Mouse (Mus musculus) limb, embryonic 14.5 days (tissue): Measurements from ENCODE around the gene Dnajc14. TPM values are rescaled to one million over a fixed set of nuclear protein-coding genes. Genes with fewer than 3 reads are reported as not detected.

ENCODE experiments used
- ATAC-seq: fragments of 200-750 bp; cut with Nextera tagmentation; 2 replicates; pipeline ENCODE4 v1.8.0; 2017; ENCODE audit warnings: low read depth, moderate number of reproducible peaks, moderate TSS enrichment; ENCODE audit not compliant: low FRiP score
- DNase-seq: peaks from one replicate; pipeline ENCODE4 v3.0.0-alpha.2; 2015; ENCODE audit warnings: low spot score
- H3K27ac ChIP-seq: fragments of 300-500 bp; sonication (generic); replicated peaks from 2 replicates; pipeline ENCODE4 v1.5.1; 2014; ENCODE audit warnings: low read depth, mild to moderate bottlenecking, low read length, moderate library complexity, mixed read lengths
- H3K27me3 ChIP-seq: fragments of 300-500 bp; sonication (generic); 2 replicates; pipeline ENCODE4 v1.6.1; 2014; ENCODE audit warnings: low read length, mixed read lengths; ENCODE audit not compliant: control insufficient read depth, insufficient read depth
- H3K36me3 ChIP-seq: fragments of 300-500 bp; sonication (generic); 2 replicates; pipeline ENCODE4 v1.6.1; 2014; ENCODE audit warnings: mild to moderate bottlenecking, low read length, moderate library complexity, mixed read lengths; ENCODE audit not compliant: control insufficient read depth, insufficient read depth
- H3K4me1 ChIP-seq: fragments of 300-500 bp; sonication (generic); 2 replicates; pipeline ENCODE4 v1.6.1; 2014; ENCODE audit warnings: antibody characterized with exemption, low read length, mixed read lengths; ENCODE audit not compliant: control insufficient read depth, insufficient read depth
- H3K4me2 ChIP-seq: fragments of 300-500 bp; sonication (generic); replicated peaks from 2 replicates; pipeline ENCODE4 v1.6.1; 2014; ENCODE audit warnings: low read depth, mild to moderate bottlenecking, low read length, moderate library complexity; ENCODE audit not compliant: severe bottlenecking
- H3K4me3 ChIP-seq: fragments of 300-500 bp; sonication (generic); replicated peaks from 2 replicates; pipeline ENCODE4 v1.5.1; 2014; ENCODE audit warnings: low read length
- H3K9ac ChIP-seq: fragments of 300-500 bp; sonication (generic); 2 replicates; pipeline ENCODE4 v1.6.1; 2014; ENCODE audit warnings: mild to moderate bottlenecking, low read depth, low read length, moderate library complexity; ENCODE audit not compliant: severe bottlenecking
- H3K9me3 ChIP-seq: fragments of 300-500 bp; sonication (generic); 2 replicates; pipeline ENCODE4 v1.6.1; 2016; ENCODE audit warnings: low read length; ENCODE audit not compliant: control insufficient read depth
- POLR2A ChIP-seq: fragments of 200-500 bp; IDR thresholded peaks from 2 replicates; pipeline ENCODE4 v1.8.0; 2012; ENCODE audit warnings: inconsistent platforms, mild to moderate bottlenecking, moderate library complexity, borderline replicate concordance; ENCODE audit not compliant: insufficient read depth, insufficient read length; ENCODE audit errors: extremely low read depth
- WGBS: fragments of 180-500 bp; shearing (Covaris S2); extraction: QIAGEN DNeasy Blood & Tissue Kit; methylation state at CpG from one replicate; pipeline ENCODE4 v1.1.7; 2014; 5-methylcytosine and 5-hydroxymethylcytosine counted together
- polyA plus RNA-seq, 2 experiments: library from polyadenylated mRNA; depleted of rRNA in 1 of 2; stranded (reverse) in 1 of 2; unstranded in 1 of 2; fragments of >200 nt; fragmentation: Nextera tagmentation in 1 of 2; extraction: Ambion mirVana in 1 of 2; gene quantifications; 2 replicates each; pipeline versions ENCODE4 v1.2.1 to v1.2.3; 2012 to 2014

Gene Dnajc14
- polyA plus RNA-seq, 2 experiments = 30.6 to 44.5 TPM

DNA sequence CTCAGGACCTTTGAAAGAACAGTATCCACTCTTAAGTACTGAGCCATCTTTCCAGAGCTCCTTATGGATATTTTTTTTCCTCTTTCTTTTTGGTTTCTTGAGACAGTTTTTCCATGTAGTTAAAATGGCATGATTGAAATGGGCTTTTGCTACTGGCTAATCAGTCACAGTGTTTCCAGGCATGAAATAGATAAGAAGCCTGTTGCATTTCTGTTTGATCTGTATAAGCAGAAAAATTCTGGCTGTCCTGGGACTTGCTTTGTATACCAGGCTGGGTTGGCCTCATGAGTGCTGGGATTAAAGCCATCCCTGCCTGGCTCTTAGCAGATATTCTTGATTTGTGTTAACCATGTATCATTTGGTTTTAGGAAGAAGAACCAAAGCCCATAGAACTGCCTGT lies 35.6 kb downstream of the Dnajc14 start:
- Histone ChIP-seq H3K36me3 (peaks cover 79% of the 10 kb centered on the region), H3K9ac (no peak overlapping the region), H3K4me3 (no peak overlapping the region), H3K27ac (no peak overlapping the region), H3K4me2 (no peak overlapping the region), H3K9me3 (no peaks in the 10 kb centered on the region), H3K4me1 (no peaks in the 10 kb centered on the region), H3K27me3 (no peaks in the 10 kb centered on the region)
- ATAC-seq (no peak), DNase-seq (no peak)
- no peak for TF ChIP-seq POLR2A

DNA sequence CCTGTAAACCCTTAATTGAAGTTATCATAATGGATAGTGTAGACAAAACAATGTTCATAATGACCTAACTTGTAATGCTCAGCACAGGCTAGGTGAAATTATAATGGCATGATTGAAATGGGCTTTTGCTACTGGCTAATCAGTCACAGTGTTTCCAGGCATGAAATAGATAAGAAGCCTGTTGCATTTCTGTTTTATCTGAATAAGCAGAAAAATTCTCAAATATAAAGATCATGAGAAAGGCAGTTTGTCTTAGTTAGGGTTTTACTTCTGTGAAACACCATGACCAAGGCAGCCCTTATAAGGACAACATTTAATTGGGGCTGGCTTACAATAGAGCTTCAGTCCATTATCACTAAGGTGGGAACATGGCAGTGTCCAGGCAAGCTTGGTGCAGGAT lies 36.8 kb downstream of the Dnajc14 start:
- Histone ChIP-seq H3K4me1 (peaks cover under 1% of the 10 kb centered on the region; the same call in 1 of the 2 replicates), H3K27me3 (no peaks in the 10 kb centered on the region), H3K9me3 (no peaks in the 10 kb centered on the region), H3K4me3 (no peak overlapping the region), H3K27ac (no peak overlapping the region), H3K9ac (no peak overlapping the region), H3K36me3 (peaks cover 72% of the 10 kb centered on the region), H3K4me2 (no peak overlapping the region)
- no peak for TF ChIP-seq POLR2A
- ATAC-seq (no peak), DNase-seq (no peak)

DNA sequence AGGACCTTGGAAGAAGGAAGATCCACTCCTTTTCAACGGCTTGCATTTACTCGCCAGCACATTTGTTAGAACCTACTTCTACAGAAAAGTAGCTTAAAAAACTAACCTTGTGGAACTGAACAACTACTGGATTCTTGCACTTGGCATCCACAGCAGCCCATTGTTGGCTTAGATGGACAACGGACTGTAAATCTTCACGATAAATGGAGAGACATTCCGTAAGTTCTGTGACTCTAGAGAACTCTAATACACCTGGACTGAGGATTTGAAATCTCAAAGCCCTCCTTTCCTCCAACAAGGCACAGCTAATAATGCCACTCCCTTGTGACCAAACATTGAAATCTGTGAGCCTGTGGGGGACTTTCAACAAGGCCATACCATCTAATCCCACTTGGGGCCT lies 39.4 kb downstream of the Dnajc14 start:
- Histone ChIP-seq H3K4me1 (peaks cover 5% of the 10 kb centered on the region; the same call in 1 of the 2 replicates), H3K27ac (no peak overlapping the region), H3K9ac (no peak overlapping the region), H3K9me3 (no peaks in the 10 kb centered on the region), H3K4me2 (no peak overlapping the region), H3K4me3 (no peak overlapping the region), H3K36me3 (peaks cover 71% of the 10 kb centered on the region), H3K27me3 (no peaks in the 10 kb centered on the region)
- TF ChIP-seq POLR2A = no peak
- WGBS = 90% methylated on average over 5 of the region's 5 CpGs
- DNase-seq (no peak), ATAC-seq (no peak)

DNA sequence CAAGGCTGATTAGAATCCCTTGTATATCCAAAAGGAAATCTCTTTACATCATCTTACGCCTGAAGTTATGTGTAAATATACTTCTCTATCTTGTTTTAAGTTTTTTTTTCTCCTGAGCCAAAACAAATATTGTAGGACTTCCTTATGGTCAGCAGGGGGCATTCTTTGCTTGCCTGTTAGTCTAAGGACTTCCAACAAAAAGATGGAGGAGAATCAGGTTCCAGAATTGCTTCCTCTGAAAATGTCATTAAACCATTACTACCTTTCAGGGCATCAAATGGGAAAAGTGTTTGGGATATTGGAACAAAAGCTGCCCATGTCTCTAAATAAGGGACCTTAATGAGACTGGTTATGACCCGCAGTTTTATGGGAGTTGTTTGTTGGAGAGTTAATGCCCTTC lies 41.7 kb downstream of the Dnajc14 start:
- Histone ChIP-seq H3K36me3 (peaks cover 71% of the 10 kb centered on the region), H3K27ac (no peak overlapping the region), H3K9me3 (no peaks in the 10 kb centered on the region), H3K27me3 (no peaks in the 10 kb centered on the region), H3K9ac (no peak overlapping the region), H3K4me2 (peak overlapping the region; percentile 19; the same call in 1 of the 2 replicates), H3K4me3 (no peak overlapping the region), H3K4me1 (peaks cover 5% of the 10 kb centered on the region; the same call in 1 of the 2 replicates)
- no peak for TF ChIP-seq POLR2A
- peak; percentile 62 for DNase-seq
- ATAC-seq = no peak; the same call in 1 of the 2 replicates
- WGBS = 41% methylated on average over 2 of the region's 2 CpGs

DNA sequence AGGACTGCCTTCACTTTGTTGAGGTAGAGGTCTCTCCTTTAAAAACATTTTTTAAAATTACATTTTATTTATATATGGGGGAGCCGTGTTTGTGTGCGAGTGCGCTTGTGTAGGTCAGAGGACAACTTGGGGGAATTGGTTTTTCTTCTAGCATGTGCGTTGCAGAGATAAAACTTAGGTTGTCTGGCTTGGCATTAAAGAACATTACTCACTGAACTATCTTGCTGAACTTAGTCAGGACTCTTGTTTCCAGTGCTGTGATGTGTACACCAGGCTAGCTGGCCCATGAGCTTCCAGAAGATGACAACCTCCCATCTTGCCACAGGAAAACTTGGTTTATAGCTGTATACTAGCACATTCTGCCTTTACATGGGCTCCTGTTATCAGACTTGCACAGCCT lies 42.8 kb downstream of the Dnajc14 start:
- no peaks in the 10 kb centered on the region for H3K27me3 ChIP-seq
- no peak overlapping the region for H3K9ac ChIP-seq
- 89% methylated on average over 4 of the region's 4 CpGs for WGBS
- peaks cover 5% of the 10 kb centered on the region; the same call in 1 of the 2 replicates for H3K4me1 ChIP-seq
- ATAC-seq = no peak
- no peak overlapping the region for H3K4me3 ChIP-seq
- DNase-seq = no peak
- H3K27ac ChIP-seq = no peak overlapping the region
- no peak overlapping the region for H3K4me2 ChIP-seq
- peaks cover 71% of the 10 kb centered on the region for H3K36me3 ChIP-seq
- H3K9me3 ChIP-seq = no peaks in the 10 kb centered on the region
- no peak for TF ChIP-seq POLR2A

DNA sequence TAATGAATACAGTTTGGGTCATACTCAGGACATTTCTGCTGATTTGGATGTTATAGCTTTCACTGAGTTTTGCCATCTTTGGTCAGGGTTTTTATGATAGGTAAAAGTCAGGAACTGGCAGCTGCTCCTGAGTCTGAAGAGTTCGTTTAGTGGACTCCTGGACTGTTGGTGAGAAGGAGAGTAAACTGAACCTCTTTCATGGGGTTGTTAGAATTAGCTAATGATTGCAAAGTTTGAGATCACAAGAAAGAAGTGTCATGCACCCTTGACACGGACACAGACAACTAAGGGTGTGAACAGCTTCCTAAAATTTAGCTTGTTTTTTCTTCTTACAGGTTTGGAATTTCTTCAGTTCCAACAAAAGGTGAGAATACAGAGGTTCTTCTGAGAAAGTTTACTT lies 44.6 kb downstream of the Dnajc14 start:
- H3K36me3 ChIP-seq = peaks cover 69% of the 10 kb centered on the region
- 52% methylated on average over 2 of the region's 2 CpGs for WGBS
- H3K4me2 ChIP-seq = no peak overlapping the region
- DNase-seq (no peak), ATAC-seq (no peak)
- H3K9me3 ChIP-seq = no peaks in the 10 kb centered on the region
- peaks cover 5% of the 10 kb centered on the region; the same call in 1 of the 2 replicates for H3K4me1 ChIP-seq
- H3K27ac ChIP-seq = no peak overlapping the region
- no peak for TF ChIP-seq POLR2A
- no peak overlapping the region for H3K9ac ChIP-seq
- no peaks in the 10 kb centered on the region for H3K27me3 ChIP-seq
- no peak overlapping the region for H3K4me3 ChIP-seq
